Mouse (Mus musculus): ENCODE data around the gene Nme1.
"Not testable (repeated sequence)": the region's sequence is repeated elsewhere in the genome, so short reads cannot be mapped to it uniquely, and the experiment has no call there.

The Nme1 gene

DNA sequence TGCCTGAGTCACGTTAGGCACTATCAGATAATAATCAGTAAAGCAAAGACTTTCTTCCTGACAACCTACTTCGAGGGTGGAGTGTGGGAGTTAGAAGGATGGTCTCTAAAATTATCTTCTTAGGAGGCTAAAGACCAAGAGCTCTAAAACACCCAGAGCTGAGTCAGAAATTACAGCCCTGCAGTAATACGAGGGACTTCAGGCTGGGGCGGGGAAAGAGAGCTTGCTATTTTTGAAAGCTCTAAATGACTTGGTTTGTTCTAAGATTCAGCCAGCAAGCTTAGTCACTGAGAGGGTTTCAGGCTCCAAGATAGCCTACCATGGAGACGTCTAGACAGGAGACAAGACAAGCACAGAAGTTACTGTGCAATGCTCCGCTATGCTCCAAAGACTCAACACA, 2.9 kb downstream of the Nme1 start:
- no peak for DNase-seq (ENCODE audit: low spot score in 2 of 2)

DNA sequence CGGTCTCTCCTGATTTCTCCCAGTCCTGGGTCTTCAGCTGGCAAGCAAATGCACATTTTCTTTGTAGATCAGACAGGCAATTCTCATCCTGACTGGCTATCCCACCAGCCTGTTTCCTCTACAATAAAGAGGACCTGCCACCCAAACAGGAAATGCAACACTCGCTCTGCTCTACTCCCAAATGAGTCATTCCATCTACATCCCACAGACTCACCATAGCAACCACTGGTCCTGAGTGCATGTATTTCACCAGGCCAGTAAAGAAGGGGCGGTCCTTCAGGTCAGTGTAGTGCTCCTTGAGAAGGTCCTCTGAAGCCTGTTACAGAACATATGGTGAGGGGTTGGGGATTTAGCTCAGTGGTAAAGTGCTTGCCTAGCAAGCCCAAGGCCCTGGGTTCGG, 5.3 kb downstream of the Nme1 start:
- no peak for DNase-seq (ENCODE audit: low spot score in 2 of 2)

DNA sequence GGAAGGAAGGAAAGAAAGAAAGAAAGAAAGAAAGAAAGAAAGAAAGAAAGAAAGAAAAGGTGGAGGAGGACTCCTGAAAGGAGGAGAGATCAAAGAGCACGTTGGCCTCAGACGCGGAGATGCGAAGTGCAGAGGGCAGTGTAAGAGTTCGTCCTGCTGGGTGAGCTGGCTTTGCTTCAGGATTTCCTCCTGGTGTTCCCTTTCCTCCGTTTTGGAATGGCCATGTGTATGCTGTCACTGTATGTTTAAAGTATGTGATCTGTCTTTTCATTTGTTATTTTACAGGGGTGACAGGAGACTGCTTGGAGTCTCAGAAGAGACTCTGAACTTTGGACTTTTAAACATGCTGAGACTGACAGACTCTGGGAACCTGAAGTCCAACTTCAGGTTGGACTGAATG, 6.8 kb downstream of the Nme1 start:
- no peak for DNase-seq (ENCODE audit: low spot score in 2 of 2)

DNA sequence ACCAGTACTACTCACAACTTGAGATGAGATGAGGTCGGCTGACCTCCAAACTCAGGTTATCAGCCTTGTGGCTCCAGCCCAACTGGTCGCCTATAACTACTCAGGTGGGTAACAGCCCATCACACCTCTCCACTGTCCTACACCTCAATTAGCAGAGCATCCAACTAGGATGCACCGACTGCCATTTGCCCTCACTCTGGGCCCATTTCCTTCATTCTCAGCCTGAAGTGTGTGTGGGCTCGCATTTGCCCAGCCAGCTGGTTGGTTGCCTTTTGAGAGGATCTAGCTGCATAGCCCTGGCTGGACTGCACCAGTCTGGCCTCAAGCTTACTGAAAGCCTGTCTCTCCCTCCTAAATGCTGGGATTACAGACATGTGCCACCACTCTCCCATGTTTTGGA, 10.6 kb downstream of the Nme1 start:
- DNase-seq (ENCODE audit: low spot score in 2 of 2) = no peak

DNA sequence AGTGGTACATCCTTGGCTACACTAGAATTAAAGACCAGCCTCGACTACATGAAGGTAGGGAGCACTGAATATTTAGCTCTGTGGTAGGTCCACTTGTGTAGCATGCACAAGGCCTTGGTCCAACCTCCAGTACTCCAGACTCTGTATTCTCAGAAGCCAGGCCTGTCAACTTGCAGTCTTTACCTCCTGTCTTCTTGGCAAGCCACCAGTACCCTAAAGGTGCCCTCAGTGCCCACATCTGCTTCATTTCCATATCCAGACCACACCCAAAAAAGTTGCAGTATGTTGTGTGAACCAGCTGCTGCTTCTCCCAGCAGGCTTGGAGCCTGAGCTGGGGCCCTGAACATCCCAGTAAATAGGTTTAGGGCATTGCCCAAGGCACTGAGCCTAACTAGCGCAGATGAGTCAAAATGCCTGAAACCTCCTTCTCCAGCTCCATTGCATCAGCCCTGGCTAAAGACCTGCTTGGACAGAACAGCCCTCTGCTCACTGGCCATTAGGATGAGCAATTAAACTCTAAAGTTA, 11.2 kb downstream of the Nme1 start:
- no peak for DNase-seq (ENCODE audit: low spot score in 2 of 2)

DNA sequence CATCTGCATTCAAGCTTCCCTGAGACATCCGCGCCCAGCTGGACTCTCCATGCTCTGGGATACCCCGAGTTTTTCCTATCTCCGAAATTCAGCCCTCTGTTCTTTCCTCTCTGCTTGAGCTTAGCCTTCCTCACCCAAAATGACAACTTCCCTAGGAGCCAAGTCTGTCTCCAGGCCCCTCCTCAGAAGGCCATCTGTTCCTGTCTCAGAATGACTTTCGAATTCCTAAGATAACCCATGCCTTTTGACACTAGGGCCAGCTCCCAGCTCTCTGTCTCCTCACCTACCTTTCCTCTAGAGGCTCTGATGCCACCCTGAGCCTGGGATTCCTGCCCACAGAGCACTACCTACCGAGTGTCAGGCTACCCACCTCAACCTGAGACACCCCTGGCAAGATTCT, 12.2 kb downstream of the Nme1 start, which contains the start of gene Nme2:
Gene Nme2 (minus strand): TSS at position 101 of the 400 bp plus-strand sequence.
- no peak for DNase-seq (ENCODE audit: low spot score in 2 of 2)

DNA sequence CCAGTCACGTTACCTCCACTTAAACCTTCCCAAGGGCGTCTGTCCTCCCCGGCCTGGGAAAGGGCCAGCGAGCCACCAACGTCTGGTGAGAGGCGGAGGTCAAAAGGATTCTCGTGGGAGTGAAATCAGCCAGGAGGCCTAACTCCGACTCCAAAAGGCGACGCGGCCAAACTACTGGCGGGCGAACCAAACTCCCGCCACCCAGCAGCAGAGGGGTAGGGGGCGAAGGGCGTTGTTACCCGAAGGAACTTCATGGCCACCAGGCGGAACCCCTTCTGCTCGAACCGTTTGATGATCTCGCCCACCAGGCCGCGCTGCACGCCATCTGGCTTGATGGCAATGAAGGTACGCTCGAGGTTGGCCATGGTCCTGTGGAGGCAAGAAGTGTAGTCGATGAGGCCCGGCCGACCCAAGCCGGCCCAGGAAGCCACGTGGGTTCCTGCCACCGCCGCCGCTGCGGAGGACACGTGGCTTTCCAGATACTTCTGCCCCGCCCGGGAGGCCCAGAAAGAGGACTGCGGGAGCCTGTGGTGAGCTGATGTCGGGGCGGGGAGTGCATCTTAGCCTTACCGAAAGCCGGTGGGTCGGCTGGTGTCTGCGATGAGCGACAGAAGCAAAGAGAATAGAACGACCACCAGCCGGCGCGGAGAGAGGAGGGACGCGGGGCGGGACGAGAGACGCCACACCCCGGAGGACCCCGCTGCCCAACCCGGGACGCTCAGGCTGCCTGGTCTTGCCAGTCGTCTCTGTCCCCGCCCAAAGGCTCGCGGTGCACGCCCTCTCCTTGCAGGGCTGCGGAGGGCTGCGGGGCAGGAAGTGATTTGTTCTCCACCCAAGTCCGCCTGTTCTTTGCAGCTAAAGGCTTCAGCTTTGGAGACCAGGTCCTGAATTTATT, 12.8 kb downstream of the Nme1 start:
- peak; percentile 91 to 96 for DNase-seq (ENCODE audit: low spot score in 2 of 2)

DNA sequence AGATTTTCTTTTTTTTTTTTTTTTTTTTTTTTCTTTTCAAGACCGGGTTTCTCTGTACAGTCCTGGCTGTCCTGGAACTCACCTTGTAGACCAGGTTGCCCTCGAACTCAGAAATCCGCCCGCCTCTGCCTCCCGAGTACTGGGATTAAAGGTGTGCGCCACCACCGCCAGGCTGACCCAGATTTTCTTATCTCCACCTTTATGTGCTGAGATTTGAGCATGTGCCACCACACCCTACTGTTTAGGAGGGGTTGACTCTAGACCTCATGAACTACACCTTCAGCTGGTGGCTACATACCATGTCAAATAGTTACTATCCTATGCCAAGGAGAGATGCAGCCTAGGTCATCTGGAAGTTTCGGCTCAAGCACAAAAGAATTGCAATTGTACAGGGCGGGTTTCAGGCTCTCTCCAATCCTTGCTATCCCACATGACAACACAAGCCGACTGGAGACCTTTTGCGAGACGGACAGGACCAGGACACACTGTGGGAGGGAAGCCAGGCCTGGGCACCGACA, 13.5 kb downstream of the Nme1 start:
- no peak for DNase-seq (ENCODE audit: low spot score in 2 of 2)

DNA sequence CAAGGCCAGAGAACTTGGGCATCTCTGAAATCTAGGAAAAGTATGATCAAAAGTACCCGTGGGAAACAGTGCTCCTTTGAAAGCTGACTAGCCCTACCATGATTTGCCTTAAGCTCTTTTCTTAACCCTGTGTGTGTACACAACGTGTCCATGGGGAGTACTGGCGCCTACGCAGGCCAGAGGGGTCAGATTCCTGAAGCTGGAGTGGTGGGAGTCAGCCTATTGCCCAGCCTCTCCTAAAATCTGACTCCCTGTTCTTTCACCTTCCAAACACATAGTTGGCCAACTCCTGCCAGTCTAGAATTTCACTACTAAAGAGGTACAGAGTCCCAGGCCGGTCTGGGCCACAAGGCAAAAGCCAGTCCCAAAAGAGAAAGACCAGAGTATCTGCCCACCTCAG, 15.9 kb downstream of the Nme1 start:
- DNase-seq (ENCODE audit: low spot score in 2 of 2) = no peak

DNA sequence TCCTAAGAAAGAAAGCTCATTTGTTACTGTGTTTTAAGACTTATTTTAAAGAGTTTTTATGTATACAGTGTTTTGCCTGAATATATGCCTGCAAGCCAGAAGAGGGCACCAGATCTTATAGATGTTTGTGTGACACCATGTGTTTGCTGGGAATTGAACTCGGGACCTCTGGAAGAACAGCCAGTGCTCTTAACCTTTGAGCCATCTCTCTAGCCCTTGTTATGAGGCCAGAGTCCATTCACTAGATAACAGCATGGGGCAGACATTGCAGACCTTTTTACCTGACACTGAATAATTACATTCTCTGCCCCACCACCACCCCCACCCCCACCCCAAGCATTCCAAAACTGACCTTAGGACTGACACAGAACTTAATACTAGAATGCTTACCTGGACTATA, 18.3 kb downstream of the Nme1 start:
- DNase-seq (ENCODE audit: low spot score in 2 of 2) = no peak

DNA sequence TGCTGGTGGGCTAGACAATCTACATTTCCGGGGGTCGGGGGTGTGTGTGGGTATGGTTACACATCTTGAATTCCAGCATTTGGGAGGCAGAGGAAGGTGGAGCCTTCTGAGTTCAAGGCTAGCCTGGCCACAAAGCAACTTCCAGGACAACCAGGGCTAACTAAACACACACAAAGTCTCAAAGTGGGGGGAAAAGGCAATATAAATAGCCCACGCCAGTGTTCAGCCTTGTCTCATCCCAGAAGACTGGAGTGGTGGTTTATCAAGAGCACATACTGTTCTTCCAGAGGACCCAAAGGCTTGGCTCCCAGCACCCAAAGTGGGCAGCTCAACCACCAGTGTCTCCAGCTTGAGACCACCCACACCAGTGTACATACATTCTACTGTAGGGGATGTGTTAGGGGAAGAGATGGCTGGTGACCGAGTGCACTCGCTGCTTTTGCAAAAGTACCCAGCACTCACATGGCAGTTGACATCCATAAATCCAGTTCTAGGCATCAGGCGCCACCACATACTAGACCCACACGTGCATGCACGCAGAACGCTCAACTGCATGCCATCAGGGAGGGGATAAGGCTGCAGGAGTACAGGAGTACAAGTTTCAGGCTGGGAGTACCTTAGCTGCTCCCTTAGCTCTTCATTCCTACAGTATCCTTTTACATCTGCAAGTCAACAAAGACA, 19.3 kb downstream of the Nme1 start:
- no peak for DNase-seq (ENCODE audit: low spot score in 2 of 2)

DNA sequence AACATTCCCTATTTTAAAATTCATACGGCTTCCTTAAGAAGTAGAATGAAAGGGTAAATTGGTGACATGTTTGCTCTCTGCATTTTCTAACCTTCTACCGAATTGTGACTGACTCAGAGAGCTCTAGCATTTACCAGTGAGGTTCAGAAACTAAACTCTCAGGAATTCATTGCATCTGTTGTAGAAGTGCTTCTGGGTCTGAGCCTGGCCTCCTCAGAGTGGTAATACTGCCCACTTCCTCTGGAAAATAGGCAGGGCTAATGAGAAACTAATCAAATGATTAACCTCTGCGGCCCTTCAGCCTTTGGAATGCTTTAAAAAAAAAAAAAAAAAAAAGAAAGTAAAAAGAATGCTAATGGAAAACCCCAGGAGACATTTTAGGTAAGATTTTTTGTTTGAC, 23.3 kb downstream of the Nme1 start:
- no peak for DNase-seq (ENCODE audit: low spot score in 2 of 2)

DNA sequence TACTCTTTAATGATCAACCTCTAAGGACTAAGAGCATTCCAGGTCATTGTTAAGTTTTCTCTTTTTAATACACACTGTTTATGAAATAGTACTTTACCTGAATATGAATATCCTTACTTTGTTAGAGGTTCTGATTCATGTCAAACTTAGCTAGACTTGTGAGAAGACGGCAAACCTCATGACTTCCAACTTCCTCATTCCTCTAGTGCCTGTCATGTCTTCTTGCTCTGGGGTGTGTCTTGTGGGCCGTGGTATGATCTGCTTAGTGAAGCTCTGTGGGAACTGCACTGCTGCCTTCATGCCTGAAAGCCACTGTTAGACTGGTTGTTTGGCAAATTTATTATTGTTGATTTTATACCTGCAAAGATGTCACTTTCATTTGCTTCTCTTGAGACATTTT, 27.4 kb downstream of the Nme1 start:
- no peak for DNase-seq (ENCODE audit: low spot score in 2 of 2)

DNA sequence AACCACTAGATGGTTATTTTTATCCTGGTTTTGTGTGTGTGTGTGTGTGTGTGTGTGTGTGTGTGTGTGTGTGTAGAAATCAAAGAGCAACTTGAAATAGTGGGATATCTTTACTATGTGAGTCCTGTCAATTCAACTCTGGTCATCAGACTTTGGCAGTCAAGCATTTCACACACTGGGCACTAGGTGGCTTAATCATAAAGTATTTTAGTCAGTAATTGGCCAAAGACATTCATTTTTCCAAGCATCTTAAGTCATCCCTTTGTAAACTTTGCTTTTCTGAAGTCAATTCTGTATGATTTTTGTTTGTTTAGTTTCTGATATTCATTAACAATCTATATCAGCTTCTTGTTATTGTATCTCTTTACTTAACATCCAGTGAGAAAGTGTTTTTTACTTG, 39.2 kb downstream of the Nme1 start:
- DNase-seq (ENCODE audit: low spot score in 2 of 2) = no peak

DNA sequence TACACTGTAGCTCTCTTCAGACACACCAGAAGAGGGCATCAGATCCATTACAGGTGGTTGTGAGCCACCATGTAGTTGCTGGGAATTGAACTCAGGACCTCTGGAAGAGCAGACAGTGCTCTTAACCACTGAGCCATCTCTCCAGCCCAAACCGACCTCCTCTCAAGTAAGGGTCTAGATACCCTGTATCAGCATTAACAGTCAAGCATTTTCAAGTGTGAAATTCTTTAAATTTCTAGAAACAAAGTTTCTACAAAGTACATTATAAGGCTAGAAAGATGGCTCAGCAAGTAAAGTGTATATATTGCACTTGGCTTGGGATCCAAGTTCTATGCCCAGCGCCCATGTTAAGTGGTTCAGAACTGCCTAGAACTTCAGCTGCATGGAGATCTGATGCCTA, 53.3 kb downstream of the Nme1 start:
- DNase-seq (ENCODE audit: low spot score in 2 of 2) = not testable (repeated sequence)

DNA sequence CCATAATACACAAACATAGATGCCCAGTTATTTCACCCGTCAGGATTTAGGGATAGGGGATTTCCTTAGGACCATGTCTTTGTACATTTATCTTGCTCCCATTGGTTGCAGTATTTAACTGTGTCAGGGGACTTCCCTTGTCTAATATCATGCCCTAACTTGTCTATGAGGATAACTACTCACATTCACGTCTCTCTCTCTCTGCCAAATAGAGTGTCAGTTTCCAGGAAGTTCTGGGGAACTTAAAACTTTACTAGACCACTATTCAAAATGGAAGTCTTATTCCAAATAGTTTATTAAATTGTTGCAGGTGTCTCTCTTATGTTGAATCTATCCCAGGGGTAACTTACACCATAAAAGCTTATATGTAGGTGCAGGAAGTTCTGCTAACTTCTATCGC, 56.7 kb downstream of the Nme1 start:
- DNase-seq (ENCODE audit: low spot score in 2 of 2) = no peak

DNA sequence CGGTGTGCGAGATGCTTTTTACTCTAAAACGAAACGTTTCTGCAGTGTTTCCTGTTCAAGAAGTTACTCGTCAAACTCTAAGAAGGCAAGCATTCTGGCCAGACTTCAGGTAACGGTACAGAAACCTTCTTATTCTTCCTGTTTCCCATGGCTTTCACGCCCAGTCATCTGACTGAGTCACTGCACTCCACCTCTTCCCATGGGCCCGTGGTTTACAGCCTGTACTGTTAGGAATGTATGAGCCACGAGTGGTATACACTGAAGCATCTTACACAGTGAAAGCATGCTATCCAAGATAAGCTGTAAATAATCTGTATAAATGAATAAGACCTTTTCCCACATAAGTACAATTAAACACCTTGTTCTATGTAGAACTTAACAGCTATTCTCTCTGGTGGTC, 59.5 kb downstream of the Nme1 start:
- DNase-seq (ENCODE audit: low spot score in 2 of 2) = no peak

DNA sequence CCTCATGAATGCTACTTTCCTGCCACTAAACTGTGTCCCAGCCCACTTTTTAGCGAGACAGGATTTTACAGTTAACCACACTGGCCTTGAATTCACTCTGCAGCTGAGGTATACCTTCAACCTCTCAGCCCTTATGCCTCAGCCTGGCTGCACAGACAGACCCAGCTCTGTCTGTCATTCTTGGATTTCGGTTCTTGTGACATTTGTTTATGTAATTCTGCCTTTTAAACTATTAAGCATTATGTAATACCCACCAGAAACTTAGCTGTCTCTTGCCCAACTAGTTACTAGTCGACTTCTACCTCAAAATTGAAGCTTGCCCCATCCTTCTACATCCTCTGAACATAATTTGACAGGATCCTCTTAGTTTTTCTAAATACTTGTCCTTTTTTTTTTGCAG, 60.5 kb downstream of the Nme1 start:
- DNase-seq (ENCODE audit: low spot score in 2 of 2) = no peak

Data from urinary bladder, postnatal 4 days (tissue).